Mouse (Mus musculus): ENCODE measurements around the gene Clasp1.
"Not testable (repeated sequence)": the region's sequence is repeated elsewhere in the genome, so short reads cannot be mapped to it uniquely, and the experiment has no call there.

The Clasp1 gene

DNA sequence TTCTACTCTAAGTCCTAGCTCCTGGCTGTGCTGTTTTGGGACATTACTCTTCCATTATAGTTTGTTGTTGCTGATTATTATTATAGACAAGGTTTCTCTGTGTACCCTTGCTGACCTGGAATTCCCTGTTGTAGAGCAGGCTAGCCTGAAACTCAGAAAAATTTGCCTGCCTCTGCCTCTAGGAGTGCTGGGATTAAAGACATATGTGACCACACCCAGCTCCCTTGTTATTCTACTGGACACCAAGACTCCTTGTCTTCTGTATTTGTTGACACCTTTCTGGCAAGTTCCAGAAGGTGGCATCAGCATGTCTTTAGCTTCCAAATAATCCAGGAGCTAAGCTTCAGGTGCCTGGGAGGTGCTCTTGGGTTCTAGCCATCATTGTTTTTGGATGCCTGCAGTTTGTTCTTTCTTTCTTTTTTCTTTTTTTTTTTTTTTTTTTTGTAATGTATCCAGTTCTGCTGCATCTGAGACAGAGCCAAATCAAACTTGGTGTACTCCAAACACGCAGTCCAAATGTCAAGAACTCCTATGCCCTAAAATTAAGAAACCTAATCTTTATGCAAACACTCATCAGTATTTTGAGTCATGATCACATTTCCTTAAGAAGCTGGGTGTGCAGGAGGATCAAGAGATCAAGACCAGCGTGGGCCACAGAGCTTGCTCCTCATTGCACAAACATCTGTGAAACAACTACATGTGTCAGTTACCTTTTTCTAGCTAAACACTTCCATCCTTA is 208.8 kb downstream of the Clasp1 start:
- no peak for DNase-seq

DNA sequence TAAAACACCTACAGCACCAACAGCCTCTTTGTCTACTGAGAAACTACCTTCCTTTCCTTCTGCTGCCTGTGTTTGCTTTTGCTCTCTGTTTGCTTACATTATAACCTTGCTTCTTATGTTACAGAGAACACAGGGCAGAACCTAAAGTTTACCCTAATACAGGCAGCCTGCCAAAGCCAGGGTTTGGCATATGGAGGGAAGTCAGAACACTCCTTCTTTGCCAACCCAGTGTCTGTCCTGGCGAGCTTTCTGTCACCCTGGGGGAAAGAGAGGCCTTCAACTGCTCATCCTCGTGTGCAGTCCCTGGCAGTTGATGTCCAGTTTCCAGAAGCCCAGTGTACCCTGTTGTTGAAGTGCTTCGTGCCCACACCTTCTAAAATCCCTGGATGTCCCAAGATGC is 209.5 kb downstream of the Clasp1 start:
- no peak for DNase-seq

DNA sequence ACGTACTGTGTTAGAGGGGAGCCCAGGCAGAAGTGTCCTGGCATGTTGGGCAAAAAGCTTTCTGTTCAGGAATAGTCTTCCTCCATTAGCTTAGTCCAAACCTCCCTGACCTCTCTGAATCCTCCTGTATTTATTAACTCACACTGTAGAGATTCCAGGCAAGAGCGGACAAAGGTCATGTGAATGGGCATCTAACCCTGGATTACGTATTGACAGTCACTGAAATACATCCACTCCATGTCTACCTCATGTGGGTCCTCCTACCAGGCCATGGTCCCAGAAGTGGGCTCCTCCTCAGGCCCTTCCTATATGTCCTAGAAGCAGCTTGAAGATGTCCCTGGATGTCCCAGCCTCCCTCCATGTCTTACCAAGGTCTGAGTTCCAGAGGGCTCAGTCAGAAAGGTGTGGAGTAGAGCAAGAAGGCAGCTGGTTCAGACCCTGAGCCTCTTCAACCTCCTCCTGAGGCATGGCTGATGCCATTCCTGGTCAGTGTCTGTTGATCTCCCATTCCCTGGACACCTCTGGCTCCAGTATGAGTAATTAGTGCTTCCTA is 224.8 kb downstream of the Clasp1 start:
- peak; percentile 73 for DNase-seq

DNA sequence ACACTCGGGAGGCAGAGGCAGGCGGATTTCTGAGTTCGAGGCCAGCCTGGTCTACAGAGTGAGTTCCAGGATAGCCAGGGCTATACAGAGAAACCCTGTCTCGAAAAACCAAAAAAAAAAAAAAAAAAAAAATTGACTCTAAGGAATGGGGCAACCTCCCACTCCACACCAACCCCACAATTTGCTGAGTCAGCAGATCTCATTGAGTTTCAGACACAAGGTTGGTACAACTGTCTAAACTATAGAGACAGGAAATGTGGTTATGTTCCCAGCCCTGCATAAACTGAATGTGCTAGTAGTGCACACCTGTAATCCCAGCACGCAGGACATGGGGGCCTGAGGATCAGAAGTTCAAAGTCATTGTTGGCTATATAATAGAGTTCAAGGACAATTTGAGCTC is 232.2 kb downstream of the Clasp1 start:
- not testable (repeated sequence) for DNase-seq

DNA sequence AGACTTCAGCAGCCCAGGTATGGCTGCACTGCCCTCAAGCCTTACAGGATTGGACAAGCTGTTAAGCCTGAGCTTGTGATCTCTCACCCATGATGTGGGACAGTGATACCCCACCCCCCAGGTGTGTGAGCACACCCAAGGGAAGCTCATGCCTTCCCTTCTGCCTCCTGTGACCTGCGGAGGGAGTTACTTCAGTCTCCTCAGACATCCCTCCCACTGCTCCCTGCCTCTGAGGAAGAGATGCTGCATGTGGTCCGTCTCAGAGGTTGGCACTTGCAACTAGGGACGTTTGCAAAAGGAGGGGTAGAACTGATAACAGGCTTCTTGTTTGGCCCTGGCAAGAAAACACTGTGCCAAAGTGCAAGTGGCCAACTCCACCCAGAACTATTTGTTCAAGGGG is 234.0 kb downstream of the Clasp1 start:
- DNase-seq = no peak

DNA sequence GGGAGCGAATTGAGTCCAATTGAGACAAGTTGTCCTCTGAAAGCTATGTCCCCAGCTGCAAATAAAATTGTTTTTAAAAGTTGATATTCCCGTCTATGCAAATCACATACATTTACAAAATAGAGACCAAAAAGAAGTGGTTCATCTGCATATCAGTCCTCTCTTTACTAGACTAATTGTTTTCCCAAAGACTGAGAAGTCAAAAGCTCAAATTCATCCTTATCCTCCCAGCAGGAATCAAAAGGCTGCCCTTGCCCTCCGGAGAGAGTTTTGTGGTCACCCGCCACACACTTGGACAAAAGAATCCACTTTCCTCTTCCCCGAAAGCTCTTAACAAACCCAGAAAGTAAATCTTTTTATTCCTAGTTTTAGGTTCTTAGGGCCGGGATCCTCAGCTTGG is 236.6 kb downstream of the Clasp1 start:
- DNase-seq = no peak

DNA sequence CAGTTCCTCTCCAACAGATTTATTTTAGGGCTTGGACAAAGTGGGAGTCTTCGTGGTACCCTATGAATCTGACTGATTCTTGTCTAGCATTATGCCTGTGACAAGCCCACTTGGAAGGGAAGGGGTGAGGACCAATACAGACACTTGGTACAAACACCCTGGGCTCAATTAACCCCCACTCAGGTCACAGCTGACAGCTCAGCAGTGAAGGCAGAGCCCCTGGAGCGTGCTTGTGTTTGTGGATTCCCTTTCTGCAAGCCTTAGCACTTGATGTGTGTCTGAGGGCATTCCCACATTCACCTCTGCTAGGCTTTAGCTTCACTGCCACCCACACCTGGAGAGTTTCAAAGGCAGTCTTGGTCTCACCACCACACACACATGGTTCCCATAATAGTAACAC is 237.1 kb downstream of the Clasp1 start:
- DNase-seq = no peak

DNA sequence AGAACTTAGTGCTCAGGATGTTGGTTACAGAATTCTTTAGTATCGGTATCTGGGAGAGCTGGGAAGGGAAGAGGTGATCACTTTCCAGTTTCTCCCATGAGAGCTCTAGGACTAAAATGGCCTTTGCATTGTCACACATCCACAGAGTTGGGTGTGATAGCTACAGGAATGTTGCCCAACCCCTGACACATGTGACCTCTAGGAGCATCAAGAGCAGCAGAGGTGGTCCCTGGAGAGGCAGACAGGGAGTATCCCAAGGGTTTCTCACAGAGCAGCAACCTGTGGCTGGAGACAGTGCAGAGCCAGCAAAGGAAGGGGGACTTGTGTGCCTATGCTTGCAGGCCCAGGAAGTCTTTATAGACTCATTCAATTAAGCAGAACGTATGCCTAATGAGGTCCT is 237.6 kb downstream of the Clasp1 start:
- DNase-seq = no peak

DNA sequence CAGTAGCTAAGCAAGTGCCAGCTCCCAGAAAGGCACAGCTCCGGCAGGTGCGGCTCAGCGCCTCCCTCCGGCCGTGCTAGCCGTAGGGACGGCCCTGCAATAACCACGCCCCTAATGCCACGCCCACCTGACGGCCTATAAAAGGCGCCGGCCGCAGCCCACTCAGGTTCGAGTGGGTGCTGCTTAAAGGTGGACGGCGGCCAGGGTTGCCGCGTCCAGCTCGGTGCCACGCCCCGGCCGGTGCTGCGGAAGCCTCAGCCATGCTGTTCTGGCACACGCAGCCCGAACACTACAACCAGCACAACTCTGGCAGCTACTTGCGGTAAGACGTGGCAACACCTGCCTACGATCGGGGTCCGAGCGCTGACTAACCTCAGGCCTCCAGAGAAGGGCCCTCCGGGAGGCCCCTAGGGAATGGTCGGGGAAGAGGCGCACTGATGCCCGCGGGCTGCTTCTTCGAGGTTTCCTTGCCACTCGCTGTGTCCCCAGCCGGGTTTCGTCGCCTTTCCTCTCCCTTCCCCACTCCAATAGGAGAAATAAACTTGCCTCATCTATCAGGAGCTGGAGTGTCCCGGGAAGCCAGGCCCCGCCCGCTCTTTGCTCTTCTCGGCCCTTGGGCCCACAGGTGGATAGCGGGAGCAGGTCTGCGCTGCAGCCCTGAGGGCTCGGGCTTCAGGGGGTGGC is 239.1 kb downstream of the Clasp1 start, which contains the start of gene Tfcp2l1:
Gene Tfcp2l1 (plus strand): TSS at position 165 of the 684 bp plus-strand sequence.
- DNase-seq = peak; percentile 93

DNA sequence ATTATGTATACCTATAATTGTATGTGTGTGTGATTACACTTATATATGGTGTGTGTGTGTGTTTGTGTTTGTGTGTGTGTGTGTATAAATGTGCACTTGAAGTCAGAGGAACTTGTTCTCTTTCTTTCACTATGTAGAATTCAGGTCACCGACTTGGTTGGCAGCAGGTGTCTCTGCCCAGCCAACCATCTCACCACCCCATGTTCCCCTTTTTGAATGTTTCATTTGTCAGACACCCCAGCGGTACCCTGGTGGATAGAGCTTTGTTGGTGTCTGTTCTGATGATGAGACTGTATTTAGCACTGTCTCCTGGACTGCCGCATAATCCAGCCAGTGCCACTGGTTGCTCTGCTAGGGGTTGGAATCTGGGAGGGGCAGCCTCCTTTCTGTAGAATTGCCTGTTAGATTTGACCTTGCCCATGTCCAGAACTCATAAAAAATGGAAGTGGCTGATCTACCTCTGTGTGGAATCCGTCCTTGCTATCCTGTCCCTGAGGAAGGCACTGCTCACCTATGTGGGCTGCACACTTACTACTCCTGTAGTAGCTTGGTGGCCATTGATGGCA is 244.6 kb downstream of the Clasp1 start:
- no peak for DNase-seq

DNA sequence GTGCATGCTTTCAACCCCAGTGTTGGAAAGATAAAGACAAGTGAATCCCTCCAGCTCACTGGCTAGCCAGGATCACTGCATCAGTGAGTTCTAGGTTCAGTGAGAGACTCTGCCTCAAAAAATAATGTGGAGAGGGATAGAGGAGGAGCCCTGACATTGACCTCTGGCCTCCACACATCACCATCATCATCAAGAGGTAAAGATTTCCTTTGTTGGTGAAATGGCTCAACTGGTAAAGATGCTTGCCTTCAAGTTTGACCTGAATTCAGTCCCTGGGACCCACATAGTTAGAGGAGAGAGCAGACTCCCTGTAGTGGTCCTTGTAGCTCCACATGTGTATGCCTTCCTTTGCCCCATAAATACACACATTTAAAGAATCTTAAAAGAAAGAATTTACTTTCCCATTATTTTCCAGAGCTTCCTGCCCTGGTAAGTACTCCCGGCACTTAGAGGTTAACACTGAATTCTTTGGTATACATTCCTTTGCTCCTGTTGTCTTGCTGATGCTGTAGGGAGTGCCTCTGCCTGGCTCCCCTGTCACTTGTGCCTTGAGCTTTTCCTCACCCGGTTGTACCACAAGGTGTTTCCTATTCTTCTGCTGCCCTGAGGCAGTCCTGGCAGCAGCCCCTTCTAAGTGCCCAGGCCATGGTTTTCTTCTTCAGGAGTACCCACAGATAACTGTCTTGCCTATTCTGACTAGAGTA is 253.6 kb downstream of the Clasp1 start:
- no peak for DNase-seq

DNA sequence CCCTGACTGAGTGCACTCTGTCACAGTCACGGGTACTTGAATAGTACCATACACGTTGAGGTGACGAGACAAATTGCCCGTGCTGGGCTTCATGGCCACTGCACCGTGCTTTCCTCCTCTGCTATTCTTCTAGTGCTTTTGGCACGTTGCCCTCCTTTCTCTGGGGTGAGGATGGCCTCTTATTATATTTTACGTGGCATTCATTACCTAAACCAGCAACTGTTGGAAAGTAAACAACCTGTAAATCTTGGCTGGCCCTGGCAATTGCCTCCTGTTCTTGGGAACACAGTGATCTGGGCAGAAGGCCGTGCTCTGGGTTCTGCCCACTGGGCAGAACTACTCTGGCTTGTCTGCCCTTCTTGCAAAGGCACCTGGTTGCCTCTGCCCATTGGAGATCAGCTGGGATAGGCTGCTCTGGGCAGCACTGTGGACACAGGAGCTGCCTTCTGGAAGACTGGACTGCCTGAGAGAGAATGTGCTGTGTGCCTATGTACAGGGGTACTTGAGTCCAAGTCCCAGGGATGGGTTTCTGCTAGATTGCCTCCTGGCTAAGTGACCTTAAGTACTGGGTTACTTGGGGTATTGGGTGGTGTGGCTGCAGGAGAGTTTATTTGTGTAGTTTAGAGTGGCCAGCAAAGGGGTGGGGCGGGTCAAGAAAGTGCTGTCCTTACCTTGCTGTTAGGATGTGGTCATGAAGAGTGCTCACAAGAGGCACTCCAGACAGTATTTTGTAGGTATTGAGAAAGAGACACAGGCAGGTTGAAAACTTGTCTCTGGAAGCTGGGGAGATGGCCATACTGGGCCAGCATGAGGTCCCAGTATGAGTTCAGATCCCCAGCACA is 254.5 kb downstream of the Clasp1 start:
- peak; percentile 68 for DNase-seq

DNA sequence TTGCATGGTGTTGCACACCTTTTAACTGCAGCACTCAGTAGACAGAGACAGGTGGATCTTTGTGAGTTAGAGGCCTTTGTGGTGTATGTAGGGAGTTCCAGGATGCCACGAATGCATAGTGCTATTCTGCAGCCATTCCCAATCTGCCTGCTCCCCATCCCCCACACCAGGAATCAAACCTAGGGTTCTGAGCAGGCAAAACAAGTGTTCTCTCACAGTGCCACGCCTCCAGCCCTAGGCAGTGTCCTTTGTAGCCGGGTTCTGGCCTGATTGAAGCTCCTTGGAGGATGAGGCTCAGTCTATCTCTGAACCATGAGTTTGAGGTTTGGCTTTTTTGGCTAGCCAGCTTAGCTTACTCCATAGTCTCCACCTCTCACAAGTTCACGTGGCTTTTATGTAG is 256.8 kb downstream of the Clasp1 start:
- DNase-seq = no peak

DNA sequence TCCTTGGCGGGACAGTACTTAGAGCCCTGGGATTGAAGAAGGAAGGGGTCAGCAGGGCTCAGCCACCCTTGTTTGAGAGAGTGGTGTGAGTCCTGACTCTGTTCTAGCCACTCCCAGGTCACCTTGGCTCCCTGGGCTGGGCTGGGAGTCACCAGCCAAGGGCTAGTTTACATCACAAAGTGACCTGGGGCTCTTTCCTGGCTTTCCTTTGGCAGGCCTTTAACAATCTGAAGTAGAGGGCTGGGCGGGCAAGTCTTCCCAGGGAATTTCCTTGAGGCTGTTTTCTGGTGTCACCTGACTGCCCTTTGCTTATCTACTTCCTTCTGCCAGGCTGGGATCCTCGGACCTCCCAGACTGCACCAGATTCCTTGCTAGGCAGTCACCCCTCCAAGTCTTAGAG is 259.2 kb downstream of the Clasp1 start:
- peak; percentile 50 for DNase-seq

DNA sequence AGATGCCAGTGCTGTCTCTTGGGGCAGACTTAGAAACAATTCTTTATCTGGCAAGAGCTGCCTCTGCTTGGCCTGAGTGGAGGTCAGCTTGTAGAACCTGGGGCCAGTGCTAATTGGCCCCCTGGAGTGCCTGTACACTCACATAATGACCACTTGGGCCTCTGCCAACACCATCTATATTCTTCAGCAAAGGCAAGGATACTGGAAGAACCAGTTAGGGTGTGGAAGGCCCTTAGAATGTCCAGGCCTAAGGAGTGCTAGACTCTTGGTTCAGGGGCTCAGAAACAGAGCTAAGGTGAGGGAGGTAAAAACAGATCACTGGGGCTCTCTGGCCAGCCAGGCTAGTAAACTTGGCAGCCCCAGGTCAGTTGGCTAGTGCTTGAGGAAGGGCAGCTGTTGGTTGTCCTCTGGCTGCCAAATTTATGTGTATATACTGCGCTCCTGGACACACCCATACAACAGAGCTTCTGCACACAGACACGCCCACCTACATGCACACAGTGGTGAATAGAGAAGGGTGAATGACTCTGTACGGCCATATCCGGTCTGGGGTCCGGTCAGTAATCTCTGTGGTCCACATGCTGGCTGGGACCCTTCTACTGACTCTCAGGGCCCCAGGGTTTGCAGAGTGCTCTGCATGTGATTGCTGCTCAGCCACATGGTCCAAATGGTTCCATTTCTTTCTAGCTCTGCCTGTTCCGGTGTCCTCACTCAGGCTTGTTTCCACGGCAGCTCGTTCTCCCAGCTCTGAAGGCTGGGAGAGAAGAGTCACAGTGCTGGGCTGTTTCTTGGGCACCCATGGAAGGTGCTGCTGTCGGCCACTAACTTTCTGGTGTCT is 261.3 kb downstream of the Clasp1 start:
- DNase-seq = peak; percentile 60

DNA sequence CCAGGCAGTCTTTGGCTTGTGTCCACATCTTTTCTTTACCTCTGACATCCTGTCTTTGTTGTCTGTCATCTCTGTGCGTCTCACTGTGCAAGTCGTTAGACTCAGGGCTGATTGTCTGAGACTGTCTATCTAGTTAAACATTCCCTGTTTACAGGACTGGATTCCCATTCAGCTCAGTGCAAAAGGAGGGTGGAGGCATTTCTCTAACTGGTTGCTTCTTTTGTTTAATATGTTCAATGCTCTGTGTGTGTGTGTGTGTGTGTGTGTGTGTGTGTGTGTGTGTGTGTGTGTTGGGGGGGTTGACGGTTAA is 261.9 kb downstream of the Clasp1 start:
- DNase-seq = no peak

DNA sequence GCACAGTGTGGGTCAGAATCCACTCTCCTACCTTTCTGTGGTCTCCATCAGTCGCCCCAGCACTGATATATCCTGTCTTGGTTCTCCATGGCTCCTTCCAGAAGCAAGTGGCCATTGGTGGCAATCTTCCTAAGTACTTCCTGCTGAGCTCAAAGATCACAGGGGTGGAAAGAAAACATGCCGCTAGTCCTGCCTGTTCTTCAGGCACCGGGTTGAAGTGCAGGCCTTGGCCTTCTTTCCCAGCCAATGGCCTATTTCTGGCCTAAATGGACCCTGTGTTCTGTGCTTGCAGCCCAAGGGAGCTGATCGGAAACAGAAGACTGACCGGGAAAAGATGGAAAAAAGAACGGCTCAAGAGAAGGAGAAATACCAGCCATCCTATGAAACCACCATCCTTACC is 269.9 kb downstream of the Clasp1 start:
- no peak for DNase-seq

DNA sequence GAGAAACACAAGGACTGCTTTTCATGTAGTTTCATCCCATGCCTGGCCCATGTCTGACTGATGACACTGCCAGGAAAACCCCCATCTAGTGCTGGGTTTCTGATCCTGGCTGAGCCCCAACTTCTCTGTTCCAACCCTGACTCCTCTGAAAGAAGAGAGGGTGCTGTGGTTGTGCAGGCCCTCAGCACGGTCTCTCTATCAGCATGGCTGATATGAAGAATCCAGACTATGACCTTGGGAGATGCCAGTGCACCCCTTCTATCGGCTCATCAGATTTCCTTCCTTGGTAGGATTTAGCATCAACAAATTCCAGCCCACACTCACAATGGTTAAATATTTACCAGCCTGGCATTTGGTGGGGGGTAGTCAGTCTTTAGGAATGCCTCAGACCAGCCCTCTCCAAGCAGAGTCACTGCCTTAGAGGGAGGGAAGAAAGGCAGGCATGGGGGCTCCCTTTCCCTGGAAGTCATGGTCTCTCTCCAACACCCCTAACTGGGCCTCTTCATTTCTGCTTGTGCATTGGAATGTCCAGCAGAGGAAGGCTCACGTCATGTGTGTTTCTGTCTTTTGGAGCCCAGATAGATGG is 272.1 kb downstream of the Clasp1 start:
- DNase-seq = peak; percentile 81

All from kidney, postnatal 14 days (tissue).